Mouse (Mus musculus) layer of hippocampus, adult 2 months (tissue): ENCODE data around the gene Patl1. TPM values are rescaled to one million over a fixed set of nuclear protein-coding genes. Genes with fewer than 3 reads are reported as not detected.
"Not testable (repeated sequence)": the region's sequence is repeated elsewhere in the genome, so short reads cannot be mapped to it uniquely, and the experiment has no call there.

Experiments used
- DNase-seq, 2 experiments: peaks; one replicate each; pipeline ENCODE4 v3.0.0; 2022; ENCODE audit warnings: low spot score in 2 of 2
- H3K27ac ChIP-seq: fragments of 200-600 bp; 2 replicates; pipeline ENCODE4 v1.8.1; 2022
- H3K4me3 ChIP-seq: fragments of 200-600 bp; 2 replicates; pipeline ENCODE4 v1.8.1; 2022; ENCODE audit warnings: mild to moderate bottlenecking
- CTCF ChIP-seq: fragments of 200-600 bp; conservative IDR thresholded peaks from 2 replicates; pipeline ENCODE4 v1.8.1; 2022; ENCODE audit warnings: antibody characterized with exemption, mild to moderate bottlenecking, moderate library complexity
- long read RNA-seq, 2 experiments: library from polyadenylated mRNA; stranded (forward); transcript quantifications; one replicate each; pipeline ENCODE4 v2.0.0; 2021; ENCODE audit warnings: borderline mapping rate in 2 of 2
- total RNA-seq, 2 experiments: library from RNA; stranded (reverse); gene quantifications; 2 replicates each; pipeline ENCODE4 v1.2.3; 2021

Gene Patl1
- total RNA-seq = 10 to 100 TPM; 19.7 to 21.1 TPM
- long read RNA-seq, experiment 1, full-length matches to known transcripts = 10 of 20 reads
- long read RNA-seq, experiment 1, partial matches to known transcripts = 2 of 20 reads
- long read RNA-seq, experiment 1, other reads (novel, unspliced or antisense) = 8 of 20 reads
- long read RNA-seq, experiment 2, full-length matches to known transcripts = 5 of 19 reads
- long read RNA-seq, experiment 2, partial matches to known transcripts = 5 of 19 reads
- long read RNA-seq, experiment 2, other reads (novel, unspliced or antisense) = 9 of 19 reads

DNA sequence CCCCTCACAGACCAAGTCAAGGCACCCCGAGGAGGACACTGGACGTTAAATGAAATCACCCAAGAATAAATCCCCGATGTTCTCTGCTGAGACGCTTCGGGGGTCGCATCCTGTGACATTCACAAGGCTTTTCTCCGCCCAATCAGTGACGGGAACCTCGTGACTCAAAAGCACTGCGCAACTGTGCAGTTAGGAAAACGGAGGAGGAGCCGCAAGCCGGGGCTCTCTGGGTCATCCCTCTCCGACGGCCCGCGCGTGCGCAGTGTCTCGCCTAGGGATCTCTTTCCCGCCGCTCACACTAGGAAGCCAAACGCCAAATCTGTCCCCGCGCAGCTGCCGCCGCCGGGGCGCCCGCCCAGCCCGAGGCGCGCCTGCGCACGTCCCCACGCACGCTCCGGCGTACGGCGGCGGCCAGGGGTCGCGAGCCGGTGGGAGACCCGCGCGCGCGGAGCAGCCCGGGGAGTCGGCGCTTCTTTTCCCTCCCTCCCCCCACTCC, at the start of gene Patl1:
Gene Patl1, plus strand, starts transcription at position 363 of the 496 bp plus-strand sequence.
- peak; percentile 98 to 99 for DNase-seq
- Histone ChIP-seq H3K4me3 (peak within 1 kb of the TSS; percentile 94), H3K27ac (peak within 1 kb of the TSS; percentile 99)
- no peak for TF ChIP-seq CTCF

DNA sequence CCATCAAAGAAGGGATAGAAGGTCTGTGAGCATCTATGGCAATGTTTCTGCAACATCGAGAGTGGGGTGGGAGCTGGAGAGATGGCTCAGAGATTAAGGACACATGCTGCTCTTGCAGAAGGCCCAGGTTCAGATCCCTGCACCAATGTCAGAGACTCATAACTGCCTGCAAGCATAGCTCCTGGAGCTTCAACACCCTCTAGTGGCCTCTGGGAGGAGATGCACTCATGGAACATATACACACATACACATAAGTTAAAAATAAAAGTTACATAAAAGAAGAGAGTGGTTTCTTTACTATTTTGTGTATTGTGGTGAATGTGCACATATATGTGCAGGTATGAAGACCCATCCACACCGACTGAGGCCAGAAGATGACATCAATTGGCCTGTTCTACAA, 44.4 kb upstream of the Patl1 start:
- H3K27ac ChIP-seq = no peak overlapping the region
- TF ChIP-seq CTCF = 0 out of 2 replicates have a peak, but pooled peaks have one; percentile 9
- H3K4me3 ChIP-seq = no peak overlapping the region
- no peak for DNase-seq

DNA sequence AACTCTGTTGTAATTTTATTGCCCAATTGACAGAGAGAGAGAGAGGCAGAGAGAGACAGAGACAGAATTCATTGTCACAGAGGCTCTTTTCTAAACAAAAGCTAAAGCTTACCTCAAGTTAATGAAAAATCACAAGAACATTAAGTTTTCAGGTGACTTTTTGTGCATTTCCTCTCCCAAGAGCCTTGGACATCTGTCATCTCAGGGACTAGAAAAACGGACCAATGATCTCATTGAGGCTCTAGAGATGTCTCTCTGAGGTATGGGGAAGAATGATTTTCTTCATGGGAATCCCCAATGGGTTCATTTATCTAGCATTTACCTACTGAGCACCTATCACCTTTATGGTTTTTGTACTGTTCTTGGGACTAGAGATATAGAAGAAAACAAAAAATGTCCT, 37.2 kb upstream of the Patl1 start, which contains the start of gene Olfr1419:
Gene Olfr1419, minus strand, starts transcription at position 101 of the 400 bp plus-strand sequence.
- DNase-seq = no peak
- Histone ChIP-seq H3K4me3 (no peak within 1 kb of the TSS), H3K27ac (no peak within 1 kb of the TSS)
- no peak for TF ChIP-seq CTCF

DNA sequence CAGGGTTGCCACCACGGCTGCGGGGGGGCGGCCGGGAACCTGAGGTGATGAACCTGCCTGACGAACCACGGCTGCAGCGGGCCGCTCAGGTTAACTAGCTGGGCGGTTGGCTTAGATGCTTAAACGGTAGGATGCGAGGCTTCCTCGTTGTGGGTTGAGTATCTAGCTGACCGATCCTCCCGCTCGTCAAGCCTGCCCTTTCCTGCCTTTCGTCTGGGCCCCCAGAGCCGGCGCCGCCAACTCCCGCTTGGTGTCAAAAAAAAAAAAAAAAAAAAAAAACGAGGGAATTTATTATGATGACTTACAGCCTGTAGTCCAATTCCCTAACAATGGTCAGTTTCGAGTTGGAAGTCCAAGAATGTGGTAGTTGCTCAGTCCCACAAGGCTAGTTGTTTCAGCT, 33.8 kb upstream of the Patl1 start:
- not testable (repeated sequence) for H3K27ac ChIP-seq, DNase-seq, H3K4me3 ChIP-seq

DNA sequence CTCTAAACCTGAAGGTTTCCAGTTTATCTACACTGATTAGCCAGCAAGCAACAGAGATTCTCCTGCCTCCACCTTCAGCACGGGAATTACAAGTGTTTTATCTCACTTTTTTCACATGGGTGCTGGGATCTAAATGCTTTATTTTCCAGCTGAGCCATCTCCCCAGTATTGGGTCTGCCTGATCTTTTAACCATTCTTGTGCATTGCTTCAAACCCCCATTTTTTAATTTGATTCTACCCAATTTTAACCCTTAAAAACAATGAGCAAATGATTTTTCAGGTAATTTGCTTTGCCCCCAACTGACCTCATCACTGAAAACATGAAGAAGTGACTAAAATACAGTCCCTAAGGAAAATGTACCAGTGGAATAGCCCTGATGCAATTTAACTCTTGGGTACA, 25.9 kb upstream of the Patl1 start, which contains the start of gene Olfr1420:
Gene Olfr1420, plus strand, starts transcription at position 301 of the 400 bp plus-strand sequence.
- no peak within 1 kb of the TSS for H3K27ac ChIP-seq
- TF ChIP-seq CTCF = no peak
- no peak for DNase-seq
- H3K4me3 ChIP-seq = no peak within 1 kb of the TSS

DNA sequence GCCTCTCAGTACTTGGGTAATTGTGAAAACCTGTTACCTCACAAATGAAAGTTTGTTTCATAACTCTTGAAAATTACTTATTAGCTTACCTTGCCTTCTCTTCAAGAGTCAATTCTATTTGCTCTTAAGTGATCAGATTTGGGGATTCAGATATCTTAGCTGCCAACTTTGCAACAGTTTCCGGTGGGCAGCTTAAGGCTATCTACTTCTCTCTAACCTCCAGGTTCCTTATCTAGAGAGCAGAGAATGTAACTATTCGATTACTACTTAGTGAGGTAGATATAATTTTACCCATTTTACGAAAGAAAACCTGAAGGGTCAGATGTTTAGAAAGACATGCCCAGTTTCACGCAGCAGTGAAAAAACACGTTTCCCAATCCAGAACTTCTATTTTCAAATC, 1.2 kb upstream of the Patl1 start:
- no peak for TF ChIP-seq CTCF
- DNase-seq = no peak
- Histone ChIP-seq H3K27ac (peak overlapping the region; percentile 99; the same call in 1 of the 2 replicates), H3K4me3 (peak overlapping the region; percentile 91)

DNA sequence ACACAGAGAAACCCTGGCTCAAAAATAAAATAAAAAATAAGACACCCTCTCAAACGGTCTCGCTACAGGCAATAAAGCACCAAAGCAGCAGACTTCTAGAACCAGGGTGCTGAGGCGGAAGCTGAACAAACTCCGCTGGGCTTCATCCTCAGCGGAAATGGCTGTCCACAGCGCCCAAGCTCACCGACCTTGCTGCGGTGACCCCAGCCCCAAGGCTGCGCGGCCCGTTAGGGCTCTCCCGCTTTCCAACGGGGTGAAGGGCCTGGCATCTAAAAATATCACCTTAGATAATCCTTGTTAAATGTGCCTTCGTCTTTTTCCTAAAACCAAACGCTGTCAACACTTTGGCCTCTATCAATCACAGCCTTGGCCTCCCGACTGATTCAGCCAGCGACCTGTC, 596 bp upstream of the Patl1 start:
- Histone ChIP-seq H3K27ac (peak overlapping the region; percentile 99), H3K4me3 (peak overlapping the region; percentile 91)
- no peak for TF ChIP-seq CTCF
- peak; percentile 7 to 30 for DNase-seq

DNA sequence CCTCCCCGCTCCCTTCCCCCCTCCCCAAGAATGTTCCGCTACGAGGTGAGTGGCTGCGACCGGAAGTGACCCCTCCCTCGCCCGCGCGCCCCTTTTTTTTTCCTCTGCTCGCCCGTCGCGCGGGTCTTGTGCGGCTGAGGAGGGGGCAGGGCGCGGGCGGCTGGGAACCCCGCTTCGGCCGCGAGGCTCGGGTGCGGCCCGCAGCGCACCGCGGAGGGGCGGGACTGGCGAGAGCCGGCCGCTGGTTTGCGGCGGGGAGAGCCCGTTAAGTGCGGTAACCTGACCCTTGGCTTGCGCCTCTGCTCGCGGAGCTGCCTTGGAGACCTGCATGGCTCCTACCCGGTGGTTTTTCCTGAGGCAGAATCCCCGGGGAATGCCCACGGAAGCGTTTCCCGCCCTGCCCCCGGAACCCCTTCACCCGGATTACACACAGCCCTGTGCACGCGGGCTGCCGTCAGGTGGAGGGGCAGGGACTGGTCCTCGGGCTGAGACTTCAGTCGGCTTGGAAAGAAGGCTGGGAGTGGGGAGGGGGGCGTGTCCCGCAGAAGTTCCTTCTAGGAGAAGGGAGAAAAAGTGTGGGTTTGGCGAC, 428 bp downstream of the Patl1 start:
- peak overlapping the region; percentile 93 for H3K27ac ChIP-seq
- H3K4me3 ChIP-seq = peak overlapping the region; percentile 94
- TF ChIP-seq CTCF = no peak
- DNase-seq = peak; percentile 5 to 36

DNA sequence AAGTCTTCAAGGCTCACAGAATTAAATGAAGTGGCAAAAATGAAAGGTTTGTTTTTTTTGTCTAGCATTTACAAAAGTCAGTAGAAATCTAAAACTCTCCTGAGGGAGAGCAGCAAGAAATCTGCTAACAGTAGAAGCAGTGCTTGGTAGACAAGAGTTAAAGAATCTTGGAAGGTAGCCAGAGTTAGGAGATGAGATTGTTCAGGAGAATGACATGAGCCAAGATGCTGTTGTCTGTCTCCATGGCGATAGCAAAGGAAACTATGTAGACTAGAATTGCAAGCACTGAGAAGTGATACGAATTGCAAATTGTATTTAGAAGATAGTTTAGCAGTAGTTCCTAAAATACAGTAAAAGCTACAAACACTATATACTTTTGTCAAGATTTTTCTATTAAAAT, 3.6 kb downstream of the Patl1 start:
- Histone ChIP-seq H3K27ac (peak overlapping the region; percentile 0; the same call in 1 of the 2 replicates), H3K4me3 (peak overlapping the region; percentile 8; the same call in 1 of the 2 replicates)
- DNase-seq = peak in 1 of 2 experiments; percentile 63
- no peak for TF ChIP-seq CTCF

DNA sequence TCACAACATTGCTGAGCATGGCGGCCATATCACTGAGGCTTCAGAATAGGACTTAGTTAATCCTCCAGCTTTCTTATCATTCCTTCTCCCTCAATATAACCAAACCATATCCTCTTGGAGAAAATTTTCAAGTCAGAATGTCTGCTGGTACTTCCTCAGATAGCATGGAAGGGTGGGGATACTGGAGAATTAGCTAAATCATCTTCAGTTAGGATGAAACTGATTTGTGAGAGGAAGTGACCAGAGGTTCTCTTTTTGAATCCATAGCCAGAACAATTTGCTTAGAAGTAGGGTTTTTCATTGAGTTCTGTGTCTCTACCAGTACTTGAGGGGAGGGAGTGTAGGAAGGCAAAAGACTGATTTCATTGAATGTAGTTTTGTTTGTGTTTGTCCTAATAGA, 9.9 kb downstream of the Patl1 start:
- DNase-seq = no peak
- Histone ChIP-seq H3K4me3 (no peak overlapping the region), H3K27ac (no peak overlapping the region)
- TF ChIP-seq CTCF = no peak

DNA sequence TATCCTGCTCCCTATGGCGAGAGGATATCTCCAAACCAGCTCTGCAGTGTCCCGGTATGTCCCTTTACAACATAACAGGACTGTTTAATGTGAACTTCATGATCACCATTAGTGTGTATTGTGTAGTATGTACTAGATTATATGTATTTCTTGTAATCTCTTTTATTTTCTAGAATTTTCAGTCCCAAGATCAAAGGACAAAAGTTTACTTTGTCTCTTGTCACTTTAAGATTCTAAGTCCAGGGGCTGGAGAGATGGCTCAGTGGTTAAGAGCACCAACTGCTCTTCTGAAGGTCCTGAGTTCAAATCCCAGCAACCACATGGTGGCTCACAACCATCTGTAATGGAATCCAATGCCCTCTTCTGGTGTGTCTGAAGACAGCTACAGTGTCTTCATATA, 10.3 kb downstream of the Patl1 start:
- H3K27ac ChIP-seq, DNase-seq, H3K4me3 ChIP-seq: not testable (repeated sequence)

DNA sequence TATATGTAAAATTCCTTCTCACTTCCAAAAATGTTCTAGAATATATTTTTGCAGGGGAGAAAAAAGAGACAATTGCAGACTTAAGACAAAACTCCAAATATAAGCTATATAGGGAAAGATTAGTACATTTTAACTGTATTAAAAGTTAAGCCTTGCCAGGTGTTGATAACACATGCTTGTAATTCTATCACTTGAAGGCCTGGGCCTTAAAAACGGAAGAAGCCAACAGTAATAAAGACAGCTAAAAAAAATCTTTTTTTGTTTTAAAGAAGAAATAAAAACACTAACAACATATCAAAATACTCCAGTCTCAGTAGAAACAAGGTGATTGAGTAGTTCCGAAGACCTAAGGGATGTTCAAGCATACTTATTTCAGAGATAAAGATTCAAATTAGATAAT, 14.2 kb downstream of the Patl1 start:
- Histone ChIP-seq H3K27ac (no peak overlapping the region), H3K4me3 (no peak overlapping the region)
- TF ChIP-seq CTCF = no peak
- no peak for DNase-seq

DNA sequence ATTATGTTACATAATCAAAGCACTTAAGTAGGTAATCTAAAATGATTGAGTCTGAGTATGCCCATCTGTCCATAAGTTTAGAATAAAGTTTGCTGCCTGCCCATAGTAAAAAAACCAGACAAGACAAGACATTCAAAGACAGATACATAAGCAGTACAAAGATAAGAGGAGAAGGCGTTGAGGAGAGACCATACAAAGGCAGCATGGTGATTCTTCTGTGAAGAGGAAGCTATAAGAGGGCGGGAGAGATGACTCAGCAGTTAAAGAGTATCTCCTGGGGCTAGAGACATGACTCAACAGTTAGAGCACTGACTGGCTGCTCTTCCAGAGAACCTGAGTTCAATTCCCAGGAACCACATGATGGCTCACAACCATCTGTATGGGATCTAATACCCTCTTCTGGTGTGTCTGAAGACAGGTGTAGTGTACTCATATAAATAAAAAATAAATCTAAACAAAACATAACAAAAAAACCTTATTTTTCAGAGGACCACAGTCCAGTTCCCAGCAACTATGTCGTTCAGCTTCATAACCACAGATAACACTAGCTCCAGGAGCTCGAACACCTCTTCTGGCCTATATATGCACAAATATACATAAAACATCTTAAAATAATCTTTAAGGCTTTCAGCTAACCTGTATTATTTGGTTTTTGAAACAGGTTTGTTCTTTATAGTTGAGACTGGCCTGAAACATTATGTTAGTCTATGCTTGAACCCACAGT, 16.0 kb downstream of the Patl1 start:
- no peak for DNase-seq
- no peak for TF ChIP-seq CTCF
- Histone ChIP-seq H3K4me3 (no peak overlapping the region), H3K27ac (no peak overlapping the region)

DNA sequence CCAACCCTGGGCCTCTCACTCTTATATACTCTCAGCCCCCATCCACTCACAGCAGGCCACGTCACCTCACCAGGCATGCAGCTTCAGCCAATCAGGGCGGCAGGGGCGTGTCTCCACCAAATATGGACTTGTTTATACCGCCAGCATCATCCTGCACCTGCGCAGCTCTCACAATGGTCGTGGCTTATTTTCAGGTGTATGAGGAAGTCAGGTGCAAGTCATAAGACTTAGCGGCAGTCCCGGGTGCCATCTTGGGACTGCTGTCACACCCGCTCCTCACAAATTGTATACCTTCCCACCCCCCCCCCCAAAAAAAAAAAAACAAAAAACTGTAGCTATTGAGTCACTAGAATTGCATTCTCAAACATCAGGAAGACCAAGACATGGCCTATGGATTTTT, 34.3 kb downstream of the Patl1 start:
- not testable (repeated sequence) for H3K27ac ChIP-seq, H3K4me3 ChIP-seq, DNase-seq
